Mouse (Mus musculus): ENCODE measurements around the gene Gm5773. TPM values are rescaled to one million over a fixed set of nuclear protein-coding genes. Genes with fewer than 3 reads are reported as not detected.
"Not testable (repeated sequence)": the region's sequence is repeated elsewhere in the genome, so short reads cannot be mapped to it uniquely, and the experiment has no call there.

The Gm5773 gene
- not detected in 2 replicates for polyA plus RNA-seq (2015; fragmentation: Nextera tagmentation; extraction: Ambion mirVana)

DNA sequence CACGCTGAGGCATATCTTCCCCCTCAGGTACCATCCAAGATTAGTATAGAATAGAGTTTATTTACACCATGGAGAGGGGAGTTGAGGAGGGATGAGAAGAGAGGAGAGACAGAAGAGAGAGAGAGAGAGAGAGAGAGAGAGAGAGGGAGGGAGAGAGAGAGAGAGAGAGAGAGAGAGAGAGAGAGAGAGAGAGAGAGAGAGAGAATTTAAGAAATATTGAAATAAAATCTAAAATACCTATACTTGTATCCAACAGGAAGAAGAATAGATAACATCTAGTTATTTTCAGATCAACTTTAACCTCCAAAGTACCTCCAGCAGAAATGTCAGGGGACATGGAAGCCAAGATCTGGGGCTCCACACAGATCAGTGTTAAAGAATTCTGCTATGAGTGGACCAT, at the start of gene Gm5773:
Gm5773 (plus strand) TSS at position 301 of the 400 bp plus-strand sequence.
- H3K9ac ChIP-seq (ENCODE audit: low read depth, low read length); H3K9me3 ChIP-seq (ENCODE audit: control insufficient read depth, low read length); H3K4me2 ChIP-seq (ENCODE audit: low read depth, low read length); H3K4me1 ChIP-seq (ENCODE audit: control insufficient read depth, insufficient read depth, low read length); H3K27ac ChIP-seq (ENCODE audit: low read length); H3K27me3 ChIP-seq (replicated peaks; ENCODE audit: control insufficient read depth, insufficient read depth, low read length); ATAC-seq; H3K36me3 ChIP-seq (ENCODE audit: control insufficient read depth, insufficient read depth, low read length); H3K4me3 ChIP-seq (ENCODE audit: low read length): not testable (repeated sequence)
- WGBS, result 77% methylated on average over 1 of the region's 1 CpGs

- H3K9me3 ChIP-seq (ENCODE audit: control insufficient read depth, low read length); ATAC-seq: not testable (repeated sequence)
- WGBS, result 93% methylated on average over 1 of the region's 1 CpGs
Observed at GRCm38 (mm10) chr3:93745475-93745874, 27.3 kb upstream of the Gm5773 start.

GRCm38 (mm10) chr3:93754022-93754421, 18.8 kb upstream of the Gm5773 start:
- WGBS, result 92% methylated on average over 18 of the region's 18 CpGs
- not testable (repeated sequence) for H3K4me3 ChIP-seq (ENCODE audit: low read length); ATAC-seq; H3K36me3 ChIP-seq (ENCODE audit: control insufficient read depth, insufficient read depth, low read length); H3K27ac ChIP-seq (ENCODE audit: low read length); H3K4me2 ChIP-seq (ENCODE audit: low read depth, low read length); H3K9ac ChIP-seq (ENCODE audit: low read depth, low read length); H3K27me3 ChIP-seq (replicated peaks; ENCODE audit: control insufficient read depth, insufficient read depth, low read length); H3K4me1 ChIP-seq (ENCODE audit: control insufficient read depth, insufficient read depth, low read length); H3K9me3 ChIP-seq (ENCODE audit: control insufficient read depth, low read length)

More at GRCm38 (mm10) chr3:93745475-93745874, 27.3 kb upstream of the Gm5773 start:
- not testable (repeated sequence) for H3K9ac ChIP-seq (ENCODE audit: low read depth, low read length); H3K27ac ChIP-seq (ENCODE audit: low read length); H3K27me3 ChIP-seq (replicated peaks; ENCODE audit: control insufficient read depth, insufficient read depth, low read length); H3K4me3 ChIP-seq (ENCODE audit: low read length); H3K4me2 ChIP-seq (ENCODE audit: low read depth, low read length); H3K36me3 ChIP-seq (ENCODE audit: control insufficient read depth, insufficient read depth, low read length); H3K4me1 ChIP-seq (ENCODE audit: control insufficient read depth, insufficient read depth, low read length)

GRCm38 (mm10) chr3:93796098-93796497, 23.3 kb downstream of the Gm5773 start, which contains the start of gene Tdpoz4:
Gene Tdpoz4, plus strand, starts transcription at chr3:93796398.
- not testable (repeated sequence) for H3K36me3 ChIP-seq (ENCODE audit: control insufficient read depth, insufficient read depth, low read length); H3K27me3 ChIP-seq (replicated peaks; ENCODE audit: control insufficient read depth, insufficient read depth, low read length); H3K4me3 ChIP-seq (ENCODE audit: low read length); H3K4me2 ChIP-seq (ENCODE audit: low read depth, low read length); H3K9ac ChIP-seq (ENCODE audit: low read depth, low read length); H3K9me3 ChIP-seq (ENCODE audit: control insufficient read depth, low read length); H3K4me1 ChIP-seq (ENCODE audit: control insufficient read depth, insufficient read depth, low read length); H3K27ac ChIP-seq (ENCODE audit: low read length); ATAC-seq

- not testable (repeated sequence) for H3K9me3 ChIP-seq (ENCODE audit: control insufficient read depth, low read length); H3K4me1 ChIP-seq (ENCODE audit: control insufficient read depth, insufficient read depth, low read length); H3K27ac ChIP-seq (ENCODE audit: low read length); H3K9ac ChIP-seq (ENCODE audit: low read depth, low read length); H3K4me3 ChIP-seq (ENCODE audit: low read length); H3K36me3 ChIP-seq (ENCODE audit: control insufficient read depth, insufficient read depth, low read length); H3K4me2 ChIP-seq (ENCODE audit: low read depth, low read length); H3K27me3 ChIP-seq (replicated peaks; ENCODE audit: control insufficient read depth, insufficient read depth, low read length)
- peak; percentile 38; the same call in 1 of the 2 replicates for ATAC-seq
Observed at GRCm38 (mm10) chr3:93813341-93813740, 40.5 kb downstream of the Gm5773 start.

Other genes with a start within 250 kb of the Gm5773 start
- gene S100a10, start 217.9 kb upstream of the Gm5773 start, polyA plus RNA-seq (2015; fragmentation: Nextera tagmentation; extraction: Ambion mirVana), result 722 and 728 TPM in 2 replicates
- not detected in 2 replicates for gene Tdpoz2, start 120.3 kb upstream of the Gm5773 start, polyA plus RNA-seq (2015; fragmentation: Nextera tagmentation; extraction: Ambion mirVana)
- not detected in 2 replicates for gene Tdpoz1, start 96.7 kb upstream of the Gm5773 start, polyA plus RNA-seq (2015; fragmentation: Nextera tagmentation; extraction: Ambion mirVana)
- gene Gm37596, start 79.9 kb upstream of the Gm5773 start, polyA plus RNA-seq (2015; fragmentation: Nextera tagmentation; extraction: Ambion mirVana), result not detected in 2 replicates
- not detected in 2 replicates for gene Tdpoz4, start 23.4 kb downstream of the Gm5773 start, polyA plus RNA-seq (2015; fragmentation: Nextera tagmentation; extraction: Ambion mirVana)
- not detected in 2 replicates for gene Tdpoz3, start 53.0 kb downstream of the Gm5773 start, polyA plus RNA-seq (2015; fragmentation: Nextera tagmentation; extraction: Ambion mirVana)
- gene Gm9117, start 170.5 kb downstream of the Gm5773 start, polyA plus RNA-seq (2015; fragmentation: Nextera tagmentation; extraction: Ambion mirVana), result 0.12 and 0.16 TPM in 2 replicates
- not detected in 2 replicates for gene Tdpoz5, start 188.3 kb downstream of the Gm5773 start, polyA plus RNA-seq (2015; fragmentation: Nextera tagmentation; extraction: Ambion mirVana)

Measured in intestine, embryonic 16.5 days (tissue).